Mouse (Mus musculus) spleen, adult 2 months (tissue): ENCODE measurements around the gene Umodl1.

Experiments
- CTCF ChIP-seq: fragments of 200-500 bp; IDR thresholded peaks from 2 replicates; pipeline ENCODE4 v1.5.1; 2011; ENCODE audit warnings: mild to moderate bottlenecking, inconsistent platforms; ENCODE audit not compliant: insufficient read depth, insufficient read length, insufficient replicate concordance; ENCODE audit errors: extremely low read depth
- POLR2A ChIP-seq: fragments of 200-500 bp; IDR thresholded peaks from 2 replicates; pipeline ENCODE4 v1.6.1; 2011; ENCODE audit warnings: low read depth, low read length, inconsistent platforms

- TF ChIP-seq CTCF (no peak), POLR2A (no peak)
Observed at GRCm38 (mm10) chr17:31038381-31038780, 83.9 kb downstream of the Umodl1 start.
